ENCODE assay signal across 17 mouse cellular contexts in genomic region chr9:78165454-78165853, GRCm38 (mm10).
"Had no signal": no experiment of that assay in that cellular context is flagged by ENCODE, and none has a peak within 500 bp of the region (broad histone marks: within the 10 kb centered on the region; RNA-seq: fewer than 3 reads in every experiment).

No protein-coding gene starts in this region.

- H3K9me3 ChIP-seq: intestine, embryonic 15.5 days; limb, embryonic 12.5 days; limb, embryonic 15.5 days; stomach, embryonic 15.5 days had no signal

- H3K9ac ChIP-seq: intestine, embryonic 15.5 days; limb, embryonic 12.5 days; limb, embryonic 15.5 days; stomach, embryonic 15.5 days had no signal

- H3K4me3 ChIP-seq: intestine, embryonic 15.5 days; limb, embryonic 12.5 days; limb, embryonic 15.5 days; stomach, embryonic 15.5 days had no signal

- H3K4me2 ChIP-seq: intestine, embryonic 15.5 days; limb, embryonic 12.5 days; limb, embryonic 15.5 days; midbrain, embryonic 11.5 days; stomach, embryonic 15.5 days had no signal

- ATAC-seq: intestine, embryonic 15.5 days had no signal

- H3K27me3 ChIP-seq: intestine, embryonic 15.5 days; limb, embryonic 12.5 days; limb, embryonic 15.5 days; stomach, embryonic 15.5 days had no signal

- H3K27ac ChIP-seq: intestine, embryonic 15.5 days; limb, embryonic 12.5 days; limb, embryonic 15.5 days; stomach, embryonic 15.5 days had no signal

- DNase-seq: kidney, adult 11 months; kidney, adult 9 months; kidney, postnatal 14 days; kidney, postnatal 4 days; left cerebral cortex, postnatal 4 days; lung, adult 2 months; lung, postnatal 14 days; lung, postnatal 4 days; midbrain, embryonic 14.5 days; right cerebral cortex, postnatal 4 days; thymus, adult 18-20 months; thymus, postnatal 36 days had no signal

- H3K4me1 ChIP-seq: intestine, embryonic 15.5 days; limb, embryonic 12.5 days; limb, embryonic 15.5 days; stomach, embryonic 15.5 days had no signal
